ENCODE assay signal across 21 mouse cellular contexts in genomic region chr5:148245386-148245785, GRCm38 (mm10).
"Had no signal": no experiment of that assay in that cellular context is flagged by ENCODE, and none has a peak within 500 bp of the region (broad histone marks: within the 10 kb centered on the region; RNA-seq: fewer than 3 reads in every experiment).

No protein-coding gene starts in this region.

- H3K36me3 ChIP-seq: heart, embryonic 10.5 days; heart, embryonic 12.5 days; hindbrain, embryonic 15.5 days; kidney, embryonic 15.5 days; limb, embryonic 10.5 days; limb, embryonic 12.5 days had no signal

- H3K27me3 ChIP-seq: heart, embryonic 12.5 days; hindbrain, embryonic 13.5 days; hindbrain, embryonic 15.5 days; kidney, embryonic 15.5 days had no signal

- H3K4me3 ChIP-seq: heart, embryonic 10.5 days; heart, embryonic 12.5 days; hindbrain, embryonic 13.5 days; hindbrain, embryonic 15.5 days; kidney, embryonic 15.5 days; limb, embryonic 10.5 days; limb, embryonic 12.5 days had no signal

- H3K27ac ChIP-seq: heart, embryonic 10.5 days; hindbrain, embryonic 13.5 days; hindbrain, embryonic 15.5 days; hindbrain, postnatal 0 days; kidney, embryonic 15.5 days; kidney, postnatal 0 days; limb, embryonic 10.5 days; limb, embryonic 12.5 days had no signal

- H3K4me1 ChIP-seq: hindbrain, embryonic 13.5 days; hindbrain, embryonic 15.5 days; kidney, embryonic 15.5 days had no signal

- DNase-seq: gastrocnemius, postnatal 14 days; gastrocnemius, postnatal 36 days; heart, adult 18-20 months; heart, postnatal 10 days; kidney, adult 11 months; kidney, adult 2 months; kidney, adult 9 months; kidney, postnatal 14 days; kidney, postnatal 36 days; layer of hippocampus, adult 9-11 months; layer of hippocampus, postnatal 36 days; liver had no signal
